Mouse (Mus musculus): ENCODE data around the gene Klkb1. TPM values are rescaled to one million over a fixed set of nuclear protein-coding genes. Genes with fewer than 3 reads are reported as not detected.
"Not testable (repeated sequence)": the region's sequence is repeated elsewhere in the genome, so short reads cannot be mapped to it uniquely, and the experiment has no call there.

Gene Klkb1
- not detected in 2 replicates for polyA plus RNA-seq (2012; ENCODE audit: insufficient read depth, insufficient read length, low replicate concordance, missing spikeins)

DNA sequence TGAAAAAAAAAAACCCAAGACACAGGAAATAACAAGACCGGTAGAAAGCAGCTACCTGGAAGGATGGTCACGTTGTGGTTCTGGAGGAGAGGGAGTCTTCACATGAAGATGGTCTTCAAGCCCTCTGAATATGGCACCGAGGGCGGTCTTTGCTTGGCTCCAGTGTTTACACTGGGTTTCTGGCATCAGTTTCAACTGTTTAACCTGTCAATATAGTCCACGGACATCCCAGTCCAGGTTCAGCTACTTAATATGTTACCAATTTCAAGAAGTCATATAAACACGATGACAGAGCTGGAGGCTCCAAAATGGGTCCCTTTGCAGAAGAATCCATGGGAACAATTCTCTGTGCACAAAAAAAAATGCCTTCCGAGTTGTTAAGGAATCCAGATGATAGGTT is at the start of gene Klkb1:
TSS of gene Klkb1 (minus strand) at position 173 of the 400 bp plus-strand sequence.
- 92% methylated on average over 7 of the region's 7 CpGs for WGBS
- TF ChIP-seq CTCF (IDR thresholded peaks at IDR 0.05; ENCODE audit: insufficient read depth, low read depth, low read length) (no peak), POLR2A (IDR thresholded peaks at IDR 0.05; ENCODE audit: insufficient read depth, low read depth, low read length) (no peak)
- no peak within 1 kb of the TSS for H3K4me3 ChIP-seq (ENCODE audit: insufficient read depth, low read depth, low read length)
- no peaks in the 10 kb centered on the region for H3K4me1 ChIP-seq (ENCODE audit: control insufficient read depth, insufficient read depth, low read length)
- H3K27ac ChIP-seq (ENCODE audit: insufficient read depth, low read depth, low read length), result no peak within 1 kb of the TSS

GRCm38 (mm10) chr8:45344298-45344697 is 49.6 kb upstream of the Klkb1 start:
- no peak for TF ChIP-seq POLR2A (IDR thresholded peaks at IDR 0.05; ENCODE audit: insufficient read depth, low read depth, low read length)
- Histone ChIP-seq H3K4me1 (ENCODE audit: control insufficient read depth, insufficient read depth, low read length) (no peaks in the 10 kb centered on the region), H3K27ac (ENCODE audit: insufficient read depth, low read depth, low read length) (no peak overlapping the region), H3K4me3 (ENCODE audit: insufficient read depth, low read depth, low read length) (no peak overlapping the region)
- WGBS, result 89% methylated on average over 8 of the region's 8 CpGs

- Histone ChIP-seq H3K27ac (ENCODE audit: insufficient read depth, low read depth, low read length) (no peak overlapping the region), H3K4me1 (ENCODE audit: control insufficient read depth, insufficient read depth, low read length) (no peaks in the 10 kb centered on the region), H3K4me3 (ENCODE audit: insufficient read depth, low read depth, low read length) (no peak overlapping the region)
- TF ChIP-seq POLR2A (IDR thresholded peaks at IDR 0.05; ENCODE audit: insufficient read depth, low read depth, low read length), result no peak
- no peak for TF ChIP-seq CTCF (IDR thresholded peaks at IDR 0.05; ENCODE audit: insufficient read depth, low read depth, low read length)
- 86% methylated on average over 12 of the region's 12 CpGs for WGBS
These were observed 47.3 kb upstream of the Klkb1 start for GRCm38 (mm10) chr8:45341630-45342628.

GRCm38 (mm10) chr8:45333493-45333892 is 38.8 kb upstream of the Klkb1 start:
- 12% methylated on average over 8 of the region's 8 CpGs for whole genome bisulfite sequencing
- TF ChIP-seq CTCF (IDR thresholded peaks at IDR 0.05; ENCODE audit: insufficient read depth, low read depth, low read length) (no peak), POLR2A (IDR thresholded peaks at IDR 0.05; ENCODE audit: insufficient read depth, low read depth, low read length) (no peak)
- Histone ChIP-seq H3K4me1 (ENCODE audit: control insufficient read depth, insufficient read depth, low read length) (peaks cover 8% of the 10 kb centered on the region), H3K4me3 (ENCODE audit: insufficient read depth, low read depth, low read length) (peak overlapping the region; percentile 57), H3K27ac (ENCODE audit: insufficient read depth, low read depth, low read length) (no peak overlapping the region; the same call in 1 of the 2 replicates)

DNA sequence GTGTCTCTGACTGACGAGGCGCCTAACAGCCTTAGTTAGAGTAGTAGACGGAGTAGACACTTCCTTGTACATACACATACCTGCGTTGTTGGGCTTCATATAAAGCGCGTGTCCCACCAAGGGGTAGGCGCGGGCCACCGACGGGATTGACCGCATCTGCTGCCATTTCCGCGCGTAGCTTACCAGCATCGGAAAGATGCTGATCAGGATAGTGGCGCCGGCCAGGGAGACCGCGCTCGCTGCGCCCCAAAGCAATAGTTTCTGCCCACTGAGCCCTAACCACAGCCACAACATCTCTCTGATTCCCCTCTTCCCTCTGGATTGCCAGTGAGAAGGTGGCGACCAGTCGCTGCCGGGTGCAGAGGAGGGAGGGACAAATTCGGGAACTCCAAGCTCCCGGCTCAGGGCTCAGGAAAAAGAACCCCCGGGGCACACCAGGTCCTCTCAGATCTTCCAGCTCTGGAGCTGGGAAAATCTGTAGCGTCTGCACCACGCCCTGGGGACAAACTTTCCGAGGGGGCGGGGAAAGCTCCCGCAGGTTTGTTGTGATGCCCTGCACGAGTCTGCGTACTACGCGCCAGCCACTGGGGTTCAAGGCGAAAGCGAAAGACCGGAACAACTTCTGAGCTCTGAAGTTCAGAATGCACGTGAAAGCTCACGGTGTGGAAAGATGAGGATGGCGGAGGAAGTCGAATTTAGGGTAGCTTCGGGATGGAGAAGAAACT is 38.2 kb upstream of the Klkb1 start, which contains the start of gene Cyp4v3:
TSS of gene Cyp4v3 (minus strand) at position 532 of the 725 bp plus-strand sequence.
- TF ChIP-seq POLR2A (IDR thresholded peaks at IDR 0.05; ENCODE audit: insufficient read depth, low read depth, low read length) (0 out of 2 replicates have a peak, but pooled peaks have one; percentile 15), CTCF (IDR thresholded peaks at IDR 0.05; ENCODE audit: insufficient read depth, low read depth, low read length) (no peak)
- peak within 1 kb of the TSS; percentile 57 for H3K4me3 ChIP-seq (ENCODE audit: insufficient read depth, low read depth, low read length)
- H3K27ac ChIP-seq (ENCODE audit: insufficient read depth, low read depth, low read length), result peak within 1 kb of the TSS; percentile 4; the same call in 1 of the 2 replicates
- 2% methylated on average over 44 of the region's 44 CpGs for WGBS
- H3K4me1 ChIP-seq (ENCODE audit: control insufficient read depth, insufficient read depth, low read length), result peaks cover 8% of the 10 kb centered on the region

GRCm38 (mm10) chr8:45330856-45331255 is 36.2 kb upstream of the Klkb1 start:
- Histone ChIP-seq H3K4me1 (ENCODE audit: control insufficient read depth, insufficient read depth, low read length) (peaks cover 8% of the 10 kb centered on the region), H3K27ac (ENCODE audit: insufficient read depth, low read depth, low read length) (no peak overlapping the region), H3K4me3 (ENCODE audit: insufficient read depth, low read depth, low read length) (no peak overlapping the region)
- TF ChIP-seq CTCF (IDR thresholded peaks at IDR 0.05; ENCODE audit: insufficient read depth, low read depth, low read length) (no peak), POLR2A (IDR thresholded peaks at IDR 0.05; ENCODE audit: insufficient read depth, low read depth, low read length) (no peak)
- 74% methylated on average over 3 of the region's 3 CpGs for WGBS

DNA sequence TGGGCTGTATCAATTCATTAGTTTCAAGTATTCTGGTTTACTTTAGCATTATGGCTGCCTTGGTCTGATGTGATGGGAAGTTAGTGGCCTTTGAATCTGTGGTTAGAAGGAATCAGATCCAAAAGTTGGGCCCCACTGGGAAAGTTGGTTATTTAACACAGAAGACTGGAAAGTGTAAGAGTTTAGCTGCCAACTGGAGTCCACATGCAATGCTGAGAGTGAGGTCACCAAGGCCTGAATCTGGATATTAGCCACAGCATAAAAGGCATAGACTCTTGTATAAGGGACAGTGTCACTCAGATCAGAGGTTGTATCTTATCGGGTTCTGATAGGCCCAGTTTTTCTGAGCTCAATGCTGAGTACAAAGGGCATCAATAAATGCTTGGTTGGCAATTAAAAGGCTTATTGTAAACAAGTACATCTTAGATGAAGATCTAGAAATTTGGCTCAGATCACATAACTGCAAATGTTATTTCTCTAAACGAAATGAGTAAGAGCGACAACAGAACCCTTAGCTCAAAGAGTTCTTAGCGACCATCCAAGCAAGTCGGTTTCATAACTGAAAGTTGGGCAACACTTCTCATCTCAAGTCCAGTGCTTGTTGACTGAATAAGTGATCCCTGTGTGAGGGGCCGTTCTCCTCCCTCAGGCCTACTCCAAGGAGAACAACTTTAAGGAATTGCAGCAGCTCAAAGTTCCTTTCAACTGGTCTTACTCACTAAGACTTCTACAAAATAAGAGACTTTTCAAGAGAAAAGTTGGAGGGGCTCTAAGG is 34.7 kb upstream of the Klkb1 start:
- WGBS, result 87% methylated on average over 6 of the region's 6 CpGs
- Histone ChIP-seq H3K4me1 (ENCODE audit: control insufficient read depth, insufficient read depth, low read length) (peaks cover 8% of the 10 kb centered on the region), H3K4me3 (ENCODE audit: insufficient read depth, low read depth, low read length) (no peak overlapping the region), H3K27ac (ENCODE audit: insufficient read depth, low read depth, low read length) (no peak overlapping the region)
- no peak for TF ChIP-seq CTCF (IDR thresholded peaks at IDR 0.05; ENCODE audit: insufficient read depth, low read depth, low read length)
- TF ChIP-seq POLR2A (IDR thresholded peaks at IDR 0.05; ENCODE audit: insufficient read depth, low read depth, low read length), result no peak

DNA sequence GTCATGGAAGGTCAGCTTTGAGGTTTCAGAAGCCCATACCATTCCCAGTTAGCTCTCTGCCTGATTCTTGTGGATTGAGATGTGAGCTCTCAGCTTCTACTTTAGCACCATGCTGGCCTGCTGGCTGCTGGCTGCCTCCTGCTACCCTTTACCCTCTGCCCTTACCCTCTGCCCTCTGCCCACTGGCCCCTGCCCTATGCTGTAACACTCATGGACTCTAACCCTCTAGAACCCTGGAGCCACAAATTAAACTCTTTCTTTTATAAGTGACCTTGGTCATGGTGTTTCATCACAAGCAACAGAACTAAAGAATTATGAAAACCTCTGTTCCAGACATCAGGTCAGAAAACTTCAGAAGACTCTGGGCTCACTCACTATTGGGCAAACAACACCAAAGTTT is 32.4 kb upstream of the Klkb1 start:
- not testable (repeated sequence) for H3K4me1 ChIP-seq (ENCODE audit: control insufficient read depth, insufficient read depth, low read length); H3K4me3 ChIP-seq (ENCODE audit: insufficient read depth, low read depth, low read length); H3K27ac ChIP-seq (ENCODE audit: insufficient read depth, low read depth, low read length)

Data from olfactory bulb, adult 2 months (tissue).